Comparison of ENCODE assay signal across 24 mouse cellular contexts in the genomic region with DNA sequence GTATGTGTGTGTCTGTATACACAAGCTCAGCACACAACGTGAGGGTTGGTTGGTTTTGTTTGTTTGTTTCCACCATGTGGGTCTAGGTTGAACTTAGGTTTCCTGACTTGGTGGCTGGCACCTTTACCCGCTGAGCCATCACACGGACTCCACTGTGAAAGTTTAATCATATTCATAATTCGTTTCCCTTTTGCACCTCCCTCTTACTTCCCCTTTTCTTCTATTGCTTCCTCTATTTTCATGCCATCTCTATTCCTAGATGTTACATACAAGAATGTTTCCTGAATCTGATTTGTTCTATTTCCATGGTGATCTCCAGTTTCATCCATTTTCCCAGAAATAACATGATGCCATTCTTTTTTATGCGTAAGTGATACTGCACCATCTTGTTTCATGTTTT. TPM values are rescaled to one million over a fixed set of nuclear protein-coding genes. Genes with fewer than 3 reads are reported as not detected.
DNase-seq lines count a peak whose midpoint lies in the region; ATAC-seq lines count a peak whose summit lies in the region.
"Had no signal": no experiment of that assay in that cellular context is flagged by ENCODE, and none has a peak within 500 bp of the region (broad histone marks: within the 10 kb centered on the region; RNA-seq: fewer than 3 reads in every experiment).

No protein-coding gene starts in this region.

- H3K4me1 ChIP-seq in forebrain, embryonic 14.5 days (ENCODE audit: control insufficient read depth, insufficient read depth, low read length): peaks cover 4% of the 10 kb centered on the region; the same call in 1 of the 2 replicates
- H3K4me1 ChIP-seq in forebrain, embryonic 16.5 days (replicated peaks; ENCODE audit: control insufficient read depth, insufficient read depth, low read length): peaks cover 5% of the 10 kb centered on the region
- H3K4me1 ChIP-seq: embryonic facial prominence, embryonic 15.5 days had no signal

- no peak for ATAC-seq in forebrain, embryonic 14.5 days
- no peak for ATAC-seq in forebrain, embryonic 16.5 days
- ATAC-seq in common myeloid progenitor, adult 5-6 weeks (replicated peaks; ENCODE audit: low read depth, poor library complexity, severe bottlenecking): peak; percentile 80
- peak; percentile 90 for ATAC-seq in megakaryocyte progenitor cell, adult 5-6 weeks (replicated peaks; ENCODE audit: poor library complexity)
- ATAC-seq: intestine, embryonic 15.5 days had no signal

- H3K27ac ChIP-seq in forebrain, embryonic 14.5 days (ENCODE audit: low read depth, low read length): peak overlapping the region; percentile 33; the same call in 1 of the 2 replicates
- H3K27ac ChIP-seq in forebrain, embryonic 16.5 days (ENCODE audit: low read length): no peak overlapping the region
- H3K27ac ChIP-seq: embryonic facial prominence, embryonic 15.5 days; heart, embryonic 10.5 days; hindbrain, embryonic 13.5 days; intestine, embryonic 15.5 days had no signal

- no peak for DNase-seq in forebrain, embryonic 14.5 days (ENCODE audit: low spot score)
- peak; percentile 18 for DNase-seq in A20 (ENCODE audit: low read depth, low spot score)
- DNase-seq in natural killer cell, adult 2 months (ENCODE audit: low spot score in 2 of 2): no peak
- no peak for DNase-seq in embryo, embryonic 10.5 days (ENCODE audit: low spot score)
- DNase-seq in neural tube, embryonic 10.5 days (ENCODE audit: extremely low spot score, low spot score): no peak
- DNase-seq: adrenal gland, adult 2 months; adrenal gland, postnatal 25 days; cerebellum, adult 18-20 months; cerebellum, adult 9-11 months; cerebellum, postnatal 36 days; embryo, embryonic 11 days; gastrocnemius, postnatal 10 days; heart, postnatal 10 days; heart, postnatal 4 days; kidney, adult 18-20 months had no signal

- no peaks in the 10 kb centered on the region for H3K36me3 ChIP-seq in forebrain, embryonic 14.5 days (ENCODE audit: control insufficient read depth, insufficient read depth, low read length)
- H3K36me3 ChIP-seq in forebrain, embryonic 16.5 days (ENCODE audit: control insufficient read depth, insufficient read depth): no peaks in the 10 kb centered on the region
- H3K36me3 ChIP-seq: embryonic facial prominence, embryonic 15.5 days; G1E; heart, embryonic 10.5 days; hindbrain, embryonic 13.5 days; intestine, embryonic 15.5 days had no signal

- H3K4me2 ChIP-seq in forebrain, embryonic 14.5 days (ENCODE audit: low read length): no peak overlapping the region
- H3K4me2 ChIP-seq in forebrain, embryonic 16.5 days (ENCODE audit: low read length): no peak overlapping the region
- H3K4me2 ChIP-seq: embryonic facial prominence, embryonic 15.5 days; hindbrain, embryonic 13.5 days; intestine, embryonic 15.5 days had no signal

- no peaks in the 10 kb centered on the region for H3K9me3 ChIP-seq in forebrain, embryonic 14.5 days (replicated peaks; ENCODE audit: control insufficient read depth, low read length)
- H3K9me3 ChIP-seq in forebrain, embryonic 16.5 days (ENCODE audit: control insufficient read depth, low read length): no peaks in the 10 kb centered on the region
- H3K9me3 ChIP-seq: embryonic facial prominence, embryonic 15.5 days; heart, embryonic 10.5 days; hindbrain, embryonic 13.5 days; intestine, embryonic 15.5 days had no signal

- H3K9ac ChIP-seq in forebrain, embryonic 14.5 days (ENCODE audit: low read length): no peak overlapping the region
- H3K9ac ChIP-seq in forebrain, embryonic 16.5 days (replicated peaks; ENCODE audit: low read depth, low read length): no peak overlapping the region
- H3K9ac ChIP-seq: embryonic facial prominence, embryonic 15.5 days; hindbrain, embryonic 13.5 days; intestine, embryonic 15.5 days had no signal

- H3K4me3 ChIP-seq in forebrain, embryonic 14.5 days (ENCODE audit: low read depth, low read length): no peak overlapping the region
- H3K4me3 ChIP-seq in forebrain, embryonic 16.5 days (replicated peaks; ENCODE audit: low read length): no peak overlapping the region
- H3K4me3 ChIP-seq: embryonic facial prominence, embryonic 15.5 days; erythroblast, embryonic 14.5 days; heart, embryonic 10.5 days; hindbrain, embryonic 13.5 days; intestine, embryonic 15.5 days had no signal

- H3K27me3 ChIP-seq in forebrain, embryonic 14.5 days (replicated peaks; ENCODE audit: control insufficient read depth, insufficient read depth, low read length): no peaks in the 10 kb centered on the region
- no peaks in the 10 kb centered on the region for H3K27me3 ChIP-seq in forebrain, embryonic 16.5 days (replicated peaks; ENCODE audit: control insufficient read depth, insufficient read depth, low read length)
- H3K27me3 ChIP-seq: embryonic facial prominence, embryonic 15.5 days; hindbrain, embryonic 13.5 days; intestine, embryonic 15.5 days had no signal

- 91% methylated on average over 5 of the region's 5 CpGs for WGBS in forebrain, embryonic 14.5 days
- WGBS in forebrain, embryonic 16.5 days: 82% methylated on average over 5 of the region's 5 CpGs

RNA-seq across cellular contexts. Expression of gene Lypd6, which starts 46.2 kb away (rescaled TPM):
- 15.9 and 16.5 TPM in 2 replicates for polyA plus RNA-seq in forebrain, embryonic 14.5 days (2014; fragmentation: Nextera tagmentation; extraction: Ambion mirVana)
- polyA plus RNA-seq in forebrain, embryonic 16.5 days (2015; fragmentation: Nextera tagmentation; extraction: Ambion mirVana): 14.3 and 18.3 TPM in 2 replicates
- total RNA-seq in common myeloid progenitor, adult 5-6 weeks (2017): 0.53 TPM in 1 of 2 replicates, not detected in the other
- 0.12 TPM in 1 of 2 replicates, not detected in the other for total RNA-seq in megakaryocyte progenitor cell, adult 5-6 weeks (2015)
- total RNA-seq in megakaryocyte progenitor cell, adult 5-6 weeks (2017): not detected in 2 replicates
- total RNA-seq: G1E had no signal
- polyA plus RNA-seq: erythroblast, embryonic 14.5 days; G1E had no signal

Comparison
In these comparisons a context has a peak if more than half of its experiments do, and no peak if none do; other contexts are left out.
1. ATAC-seq: peak in common myeloid progenitor, adult 5-6 weeks (single experiment) and megakaryocyte progenitor cell, adult 5-6 weeks (single experiment); none in forebrain, embryonic 14.5 days (single experiment) and forebrain, embryonic 16.5 days (single experiment).